Comparison of ENCODE assay signal across 8 mouse cellular contexts in the genomic region with DNA sequence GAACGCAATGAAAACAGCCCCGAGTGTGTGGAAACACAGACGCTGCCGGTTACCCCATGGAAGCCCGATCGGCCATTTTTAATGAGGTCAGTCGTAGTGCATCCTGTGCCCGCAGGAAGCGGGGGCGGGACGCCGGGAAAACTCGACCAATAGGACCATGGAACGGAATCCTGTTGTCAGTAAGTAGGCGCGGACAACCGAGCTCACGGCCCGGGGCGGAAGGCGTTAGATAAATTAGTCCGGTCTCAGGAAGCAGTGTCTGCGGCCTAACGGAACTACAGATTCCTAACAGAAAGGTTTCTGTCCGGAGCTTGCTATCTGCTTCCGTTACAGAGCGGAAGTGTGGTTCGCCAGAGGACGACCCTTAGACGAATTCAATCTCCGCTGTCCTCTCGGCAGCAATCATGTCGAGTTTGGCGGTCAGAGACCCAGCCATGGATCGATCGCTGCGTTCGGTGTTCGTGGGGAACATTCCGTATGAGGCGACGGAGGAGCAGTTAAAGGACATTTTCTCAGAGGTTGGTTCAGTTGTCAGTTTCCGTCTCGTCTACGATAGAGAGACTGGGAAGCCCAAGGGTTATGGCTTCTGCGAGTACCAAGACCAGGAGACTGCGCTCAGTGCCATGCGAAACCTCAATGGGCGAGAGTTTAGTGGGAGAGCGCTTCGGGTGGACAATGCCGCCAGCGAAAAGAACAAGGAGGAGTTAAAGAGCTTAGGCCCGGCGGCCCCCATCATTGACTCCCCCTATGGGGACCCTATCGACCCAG. TPM values are rescaled to one million over a fixed set of nuclear protein-coding genes. Genes with fewer than 3 reads are reported as not detected.
A peak's percentile ranks its signal among the peaks of the same experiment; 100 is the strongest.
DNase-seq lines count a peak whose midpoint lies in the region; ATAC-seq and TF ChIP-seq lines count a peak whose summit lies in the region.

A gene (plus strand): TSS at position 176 of the 768 bp plus-strand sequence.

- ATAC-seq in embryonic facial prominence, embryonic 15.5 days (ENCODE audit: insufficient number of reproducible peaks, low FRiP score, low TSS enrichment, low read depth): peak; percentile 99
- ATAC-seq in limb, embryonic 14.5 days (ENCODE audit: low FRiP score, low read depth): peak; percentile 99
- peak; percentile 100 for ATAC-seq in midbrain, postnatal 0 days (ENCODE audit: low FRiP score)

- H3K4me1 ChIP-seq in bone marrow, adult 2 months (ENCODE audit: control insufficient read depth, insufficient read depth, low read length): peaks cover 5% of the 10 kb centered on the region
- peaks cover 16% of the 10 kb centered on the region for H3K4me1 ChIP-seq in embryonic facial prominence, embryonic 15.5 days
- peaks cover 4% of the 10 kb centered on the region for H3K4me1 ChIP-seq in limb, embryonic 14.5 days (ENCODE audit: control insufficient read depth, insufficient read depth, low read length)
- peaks cover 16% of the 10 kb centered on the region for H3K4me1 ChIP-seq in midbrain, postnatal 0 days (ENCODE audit: insufficient read depth, low read length)

- TF ChIP-seq CTCF in bone marrow, adult 2 months (IDR thresholded peaks at IDR 0.05; ENCODE audit: control insufficient read depth, insufficient read depth, low read length): no peak
- TF ChIP-seq CTCF in midbrain, postnatal 0 days (IDR thresholded peaks at IDR 0.05): peak; percentile 9; the same call in 1 of the 2 replicates

- no peaks in the 10 kb centered on the region for H3K27me3 ChIP-seq in embryonic facial prominence, embryonic 15.5 days
- no peaks in the 10 kb centered on the region for H3K27me3 ChIP-seq in limb, embryonic 14.5 days (ENCODE audit: control insufficient read depth, insufficient read depth, low read length)
- H3K27me3 ChIP-seq in midbrain, postnatal 0 days (ENCODE audit: insufficient read depth, low read length): no peaks in the 10 kb centered on the region

- DNase-seq in 3134 (ENCODE audit: extremely low read depth, insufficient read length, low spot score): peak; percentile 97
- peak; percentile 100 for DNase-seq in heart, adult 8-10 months (ENCODE audit: low spot score)
- DNase-seq in kidney, adult 9 months: peak; percentile 100
- peak; percentile 99 for DNase-seq in limb, embryonic 14.5 days (ENCODE audit: low spot score)
- peak; percentile 100 for DNase-seq in midbrain, postnatal 0 days (ENCODE audit: low spot score)
- DNase-seq in spleen, postnatal 14 days (ENCODE audit: low spot score in 2 of 2): peak; percentile 97

- H3K9me3 ChIP-seq in embryonic facial prominence, embryonic 15.5 days (replicated peaks): no peaks in the 10 kb centered on the region
- H3K9me3 ChIP-seq in limb, embryonic 14.5 days (ENCODE audit: control insufficient read depth, low read length): peaks cover 13% of the 10 kb centered on the region
- H3K9me3 ChIP-seq in midbrain, postnatal 0 days (ENCODE audit: low read length): no peaks in the 10 kb centered on the region

- H3K36me3 ChIP-seq in embryonic facial prominence, embryonic 15.5 days: peaks cover 35% of the 10 kb centered on the region
- peaks cover 31% of the 10 kb centered on the region for H3K36me3 ChIP-seq in limb, embryonic 14.5 days (ENCODE audit: control insufficient read depth, insufficient read depth, low read length)
- peaks cover 7% of the 10 kb centered on the region; the same call in 1 of the 2 replicates for H3K36me3 ChIP-seq in midbrain, postnatal 0 days (ENCODE audit: insufficient read depth, low read length)

- H3K9ac ChIP-seq in embryonic facial prominence, embryonic 15.5 days: peak within 1 kb of the TSS; percentile 66
- peak within 1 kb of the TSS; percentile 78 for H3K9ac ChIP-seq in limb, embryonic 14.5 days (ENCODE audit: low read depth, low read length, severe bottlenecking)
- peak within 1 kb of the TSS; percentile 83 for H3K9ac ChIP-seq in midbrain, postnatal 0 days (replicated peaks; ENCODE audit: low read length, poor library complexity, severe bottlenecking)

- H3K4me3 ChIP-seq in bone marrow, adult 2 months (replicated peaks; ENCODE audit: control insufficient read depth, low read depth, low read length): peak within 1 kb of the TSS; percentile 88
- H3K4me3 ChIP-seq in embryonic facial prominence, embryonic 15.5 days (replicated peaks): peak within 1 kb of the TSS; percentile 67
- H3K4me3 ChIP-seq in limb, embryonic 14.5 days (replicated peaks; ENCODE audit: low read length): peak within 1 kb of the TSS; percentile 68
- H3K4me3 ChIP-seq in midbrain, postnatal 0 days (ENCODE audit: low read depth, low read length): peak within 1 kb of the TSS; percentile 66

- peak within 1 kb of the TSS; percentile 25 for H3K27ac ChIP-seq in bone marrow, adult 2 months (ENCODE audit: control insufficient read depth, insufficient read depth, low read depth, low read length, poor library complexity)
- peak within 1 kb of the TSS; percentile 86 for H3K27ac ChIP-seq in embryonic facial prominence, embryonic 15.5 days (replicated peaks)
- H3K27ac ChIP-seq in limb, embryonic 14.5 days (replicated peaks; ENCODE audit: low read depth, low read length): peak within 1 kb of the TSS; percentile 80
- peak within 1 kb of the TSS; percentile 80 for H3K27ac ChIP-seq in midbrain, postnatal 0 days (ENCODE audit: low read depth, low read length)

- no peak for TF ChIP-seq POLR2A in bone marrow, adult 2 months (IDR thresholded peaks at IDR 0.05; ENCODE audit: borderline replicate concordance, control insufficient read depth, low read depth, low read length)
- TF ChIP-seq POLR2A in limb, embryonic 14.5 days (IDR thresholded peaks at IDR 0.05; ENCODE audit: borderline replicate concordance, extremely low read depth, insufficient read depth, insufficient read length): peak; percentile 77; the same call in 1 of the 2 replicates

- peak within 1 kb of the TSS; percentile 77 for H3K4me2 ChIP-seq in embryonic facial prominence, embryonic 15.5 days (replicated peaks)
- peak within 1 kb of the TSS; percentile 88 for H3K4me2 ChIP-seq in limb, embryonic 14.5 days (replicated peaks; ENCODE audit: low read depth, low read length, severe bottlenecking)
- peak within 1 kb of the TSS; percentile 94 for H3K4me2 ChIP-seq in midbrain, postnatal 0 days (ENCODE audit: low read depth, low read length, poor library complexity, severe bottlenecking)

- 2% methylated on average over 56 of the region's 56 CpGs for WGBS in bone marrow, adult 2 months
- WGBS in embryonic facial prominence, embryonic 15.5 days: 3% methylated on average over 56 of the region's 56 CpGs
- WGBS in limb, embryonic 14.5 days: 3% methylated on average over 56 of the region's 56 CpGs
- 2% methylated on average over 56 of the region's 56 CpGs for WGBS in midbrain, postnatal 0 days

RNA-seq across cellular contexts. Expression of the gene that starts here (rescaled TPM):
- 5.6 and 8.4 TPM in 2 replicates for polyA plus RNA-seq in bone marrow, adult 2 months (2011; ENCODE audit: insufficient read depth, insufficient read length, low replicate concordance, missing spikeins)
- polyA plus RNA-seq in embryonic facial prominence, embryonic 15.5 days (2015; fragmentation: Nextera tagmentation; extraction: Ambion mirVana): 46.1 and 47.6 TPM in 2 replicates
- 10 to 100 TPM; 22.4 to 27.1 (median 25.7) TPM for total RNA-seq in heart, adult 8-10 months (2022)
- 24.0 TPM in 2 replicates for polyA plus RNA-seq in limb, embryonic 14.5 days (2012; rRNA removed)
- 35.2 and 41.1 TPM in 2 replicates for polyA plus RNA-seq in limb, embryonic 14.5 days (2014; fragmentation: Nextera tagmentation; extraction: Ambion mirVana)
- 78.5 and 81.3 TPM in 2 replicates for total RNA-seq in midbrain, postnatal 0 days (2014; rRNA removed)
- polyA plus RNA-seq in midbrain, postnatal 0 days (2015; fragmentation: Nextera tagmentation; extraction: Ambion mirVana): 54.4 and 59.2 TPM in 2 replicates

Comparison
In these comparisons a context has a peak if more than half of its experiments do, and no peak if none do; other contexts are left out.
1. Peak in every context shown above with its lines: DNase-seq, ATAC-seq, H3K4me3 ChIP-seq and H3K27ac ChIP-seq.
2. H3K27ac ChIP-seq: peak in every context shown above with its lines; median percentile 86 in embryonic facial prominence, embryonic 15.5 days; 80 in limb, embryonic 14.5 days; 80 in midbrain, postnatal 0 days; 25 in bone marrow, adult 2 months.